Mouse (Mus musculus): ENCODE data around the gene Swi5.

Swi5 gene

GRCm38 (mm10) chr2:32287923-32288367 lies at the start of gene Swi5:
Swi5 (minus strand) TSS chr2:32288075.
- DNase-seq = peak; percentile 100

- DNase-seq = peak; percentile 92
These were observed 48.0 kb upstream of the Swi5 start for GRCm38 (mm10) chr2:32335888-32336287.

- no peak for DNase-seq
These were observed 44.3 kb upstream of the Swi5 start for GRCm38 (mm10) chr2:32332159-32332558.

GRCm38 (mm10) chr2:32329531-32329930 lies 41.7 kb upstream of the Swi5 start:
- no peak for DNase-seq

- DNase-seq = no peak
These were observed 41.1 kb upstream of the Swi5 start for GRCm38 (mm10) chr2:32328911-32329460.

- DNase-seq = no peak
These were observed 39.3 kb upstream of the Swi5 start for GRCm38 (mm10) chr2:32327200-32327599.

GRCm38 (mm10) chr2:32325342-32325741 lies 37.5 kb upstream of the Swi5 start:
- peak; percentile 95 for DNase-seq

GRCm38 (mm10) chr2:32324322-32324721 lies 36.4 kb upstream of the Swi5 start:
- no peak for DNase-seq

GRCm38 (mm10) chr2:32322754-32323741 lies 35.2 kb upstream of the Swi5 start:
- DNase-seq = no peak

GRCm38 (mm10) chr2:32321591-32322298 lies 33.9 kb upstream of the Swi5 start:
- peak; percentile 96 for DNase-seq

- DNase-seq = peak; percentile 92
These were observed 32.8 kb upstream of the Swi5 start for GRCm38 (mm10) chr2:32320721-32321120.

GRCm38 (mm10) chr2:32319586-32320580 lies 32.0 kb upstream of the Swi5 start:
- DNase-seq = peak; percentile 98

- DNase-seq = no peak
These were observed 31.1 kb upstream of the Swi5 start for GRCm38 (mm10) chr2:32318709-32319585.

GRCm38 (mm10) chr2:32317791-32318417 lies 30.0 kb upstream of the Swi5 start:
- peak; percentile 99 for DNase-seq

GRCm38 (mm10) chr2:32316887-32317656 lies 29.2 kb upstream of the Swi5 start:
- peak; percentile 96 for DNase-seq

GRCm38 (mm10) chr2:32315751-32316150 lies 27.9 kb upstream of the Swi5 start:
- DNase-seq = peak; percentile 97

- DNase-seq = peak; percentile 92
These were observed 27.0 kb upstream of the Swi5 start for GRCm38 (mm10) chr2:32314831-32315230.

- peak; percentile 98 for DNase-seq
These were observed 24.6 kb upstream of the Swi5 start for GRCm38 (mm10) chr2:32312318-32312964.
